Mouse (Mus musculus) neural tube, embryonic 13.5 days (tissue): ENCODE measurements at regions not wholly inside any gene's neighbourhood (a gene's known extent, or its start where the extent isn't known, plus 50 kb on each side); places are given as distances from the start of the nearest gene placed in this dataset.
A peak's percentile ranks its signal among the peaks of the same experiment; 100 is the strongest.

Experiments used
- ATAC-seq: fragments of 200-750 bp; cut with Nextera tagmentation; 2 replicates; pipeline ENCODE4 v1.8.0; 2017; ENCODE audit warnings: low read depth, mild to moderate bottlenecking, moderate TSS enrichment, moderate library complexity
- H3K27ac ChIP-seq: fragments of 300-500 bp; sonication (generic); replicated peaks from 2 replicates; pipeline ENCODE4 v1.5.1; 2015; ENCODE audit warnings: moderate library complexity, mild to moderate bottlenecking, inconsistent platforms
- H3K27me3 ChIP-seq: fragments of 300-500 bp; sonication (generic); 2 replicates; pipeline ENCODE4 v1.6.1; 2015; ENCODE audit warnings: mild to moderate bottlenecking, inconsistent platforms
- H3K36me3 ChIP-seq: fragments of 300-500 bp; sonication (generic); 2 replicates; pipeline ENCODE4 v1.6.1; 2015; ENCODE audit warnings: mild to moderate bottlenecking, inconsistent platforms
- H3K4me1 ChIP-seq: fragments of 300-500 bp; sonication (generic); replicated peaks from 2 replicates; pipeline ENCODE4 v1.6.1; 2015; ENCODE audit warnings: inconsistent platforms
- H3K4me2 ChIP-seq: fragments of 300-500 bp; sonication (generic); 2 replicates; pipeline ENCODE4 v1.6.1; 2015; ENCODE audit warnings: inconsistent platforms, mild to moderate bottlenecking, moderate library complexity
- H3K4me3 ChIP-seq: fragments of 300-500 bp; sonication (generic); 2 replicates; pipeline ENCODE4 v1.5.1; 2015; ENCODE audit warnings: mild to moderate bottlenecking, inconsistent platforms
- H3K9ac ChIP-seq: fragments of 300-500 bp; sonication (generic); 2 replicates; pipeline ENCODE4 v1.6.1; 2015; ENCODE audit warnings: moderate library complexity, mild to moderate bottlenecking, inconsistent platforms
- H3K9me3 ChIP-seq: fragments of 300-500 bp; sonication (generic); 2 replicates; pipeline ENCODE4 v1.6.1; 2016; ENCODE audit warnings: inconsistent platforms
- WGBS: fragments of 180-500 bp; shearing (Covaris S2); methylation state at CpG from one replicate; pipeline ENCODE4 v1.1.7; 2015; 5-methylcytosine and 5-hydroxymethylcytosine counted together

GRCm38 (mm10) chr2:170277182-170277767, 129.4 kb upstream of the Zfp217 start:
- Histone ChIP-seq H3K4me2 (no peak overlapping the region), H3K36me3 (no peaks in the 10 kb centered on the region), H3K27ac (no peak overlapping the region), H3K4me1 (no peaks in the 10 kb centered on the region), H3K27me3 (no peaks in the 10 kb centered on the region), H3K4me3 (no peak overlapping the region), H3K9me3 (no peaks in the 10 kb centered on the region), H3K9ac (no peak overlapping the region)
- WGBS, result 88% methylated on average over 18 of the region's 18 CpGs
- ATAC-seq, result no peak

- ATAC-seq, result no peak
- 69% methylated on average over 4 of the region's 4 CpGs for WGBS
- H3K9ac ChIP-seq, result no peak overlapping the region
Measured at GRCm38 (mm10) chr2:170275687-170276086, 127.8 kb upstream of the Zfp217 start.

GRCm38 (mm10) chr2:170269926-170270577, 122.1 kb upstream of the Zfp217 start:
- no peaks in the 10 kb centered on the region for H3K36me3 ChIP-seq
- no peak overlapping the region for H3K4me2 ChIP-seq
- 84% methylated on average over 11 of the region's 11 CpGs for WGBS
- no peak overlapping the region for H3K4me3 ChIP-seq
- H3K9ac ChIP-seq, result no peak overlapping the region
- no peak overlapping the region for H3K27ac ChIP-seq
- H3K4me1 ChIP-seq, result peaks cover 23% of the 10 kb centered on the region
- no peak for ATAC-seq
- 0 out of 2 replicates have a peak, but pooled peaks cover 4% of the 10 kb centered on the region for H3K27me3 ChIP-seq
- no peaks in the 10 kb centered on the region; the same call in 1 of the 2 replicates for H3K9me3 ChIP-seq

More at GRCm38 (mm10) chr2:170275687-170276086, 127.8 kb upstream of the Zfp217 start:
- Histone ChIP-seq H3K4me3 (no peak overlapping the region), H3K27me3 (no peaks in the 10 kb centered on the region), H3K4me1 (no peaks in the 10 kb centered on the region), H3K36me3 (no peaks in the 10 kb centered on the region), H3K9me3 (no peaks in the 10 kb centered on the region; the same call in 1 of the 2 replicates), H3K4me2 (no peak overlapping the region), H3K27ac (no peak overlapping the region)

GRCm38 (mm10) chr2:170268080-170268479, 120.2 kb upstream of the Zfp217 start:
- Histone ChIP-seq H3K4me1 (peaks cover 28% of the 10 kb centered on the region), H3K27me3 (0 out of 2 replicates have a peak, but pooled peaks cover 4% of the 10 kb centered on the region), H3K4me3 (no peak overlapping the region), H3K27ac (no peak overlapping the region), H3K9ac (no peak overlapping the region), H3K36me3 (no peaks in the 10 kb centered on the region), H3K4me2 (no peak overlapping the region), H3K9me3 (no peaks in the 10 kb centered on the region; the same call in 1 of the 2 replicates)
- WGBS, result 49% methylated on average over 8 of the region's 8 CpGs
- ATAC-seq, result no peak

- no peak for ATAC-seq
- H3K4me3 ChIP-seq, result peak overlapping the region; percentile 21
- WGBS, result 12% methylated on average over 12 of the region's 12 CpGs
- H3K27ac ChIP-seq, result peak overlapping the region; percentile 29; the same call in 1 of the 2 replicates
- H3K4me2 ChIP-seq, result peak overlapping the region; percentile 49
- no peaks in the 10 kb centered on the region; the same call in 1 of the 2 replicates for H3K9me3 ChIP-seq
- H3K9ac ChIP-seq, result peak overlapping the region; percentile 43; the same call in 1 of the 2 replicates
- H3K27me3 ChIP-seq, result 0 out of 2 replicates have a peak, but pooled peaks cover 4% of the 10 kb centered on the region
- H3K36me3 ChIP-seq, result no peaks in the 10 kb centered on the region
- H3K4me1 ChIP-seq, result peaks cover 28% of the 10 kb centered on the region
Measured at GRCm38 (mm10) chr2:170267152-170267551, 119.2 kb upstream of the Zfp217 start.

GRCm38 (mm10) chr2:170266407-170267101, 118.7 kb upstream of the Zfp217 start:
- H3K4me3 ChIP-seq, result peak overlapping the region; percentile 21
- H3K27ac ChIP-seq, result peak overlapping the region; percentile 29; the same call in 1 of the 2 replicates
- no peak for ATAC-seq
- peak overlapping the region; percentile 49 for H3K4me2 ChIP-seq
- WGBS, result 31% methylated on average over 16 of the region's 16 CpGs
- peak overlapping the region; percentile 43 for H3K9ac ChIP-seq
- H3K27me3 ChIP-seq, result 0 out of 2 replicates have a peak, but pooled peaks cover 4% of the 10 kb centered on the region
- H3K9me3 ChIP-seq, result no peaks in the 10 kb centered on the region; the same call in 1 of the 2 replicates
- no peaks in the 10 kb centered on the region for H3K36me3 ChIP-seq
- H3K4me1 ChIP-seq, result peaks cover 28% of the 10 kb centered on the region

- no peak overlapping the region for H3K4me3 ChIP-seq
- H3K27me3 ChIP-seq, result 0 out of 2 replicates have a peak, but pooled peaks cover 4% of the 10 kb centered on the region
- no peak overlapping the region for H3K27ac ChIP-seq
- H3K9ac ChIP-seq, result no peak overlapping the region
- H3K4me2 ChIP-seq, result no peak overlapping the region
- no peaks in the 10 kb centered on the region for H3K36me3 ChIP-seq
- H3K9me3 ChIP-seq, result no peaks in the 10 kb centered on the region
- peaks cover 28% of the 10 kb centered on the region for H3K4me1 ChIP-seq
- 60% methylated on average over 4 of the region's 4 CpGs for WGBS
- no peak for ATAC-seq
Measured at GRCm38 (mm10) chr2:170263594-170263993, 115.7 kb upstream of the Zfp217 start.

GRCm38 (mm10) chr2:170261191-170261590, 113.3 kb upstream of the Zfp217 start:
- Histone ChIP-seq H3K27me3 (no peaks in the 10 kb centered on the region), H3K4me3 (no peak overlapping the region), H3K36me3 (no peaks in the 10 kb centered on the region), H3K9ac (no peak overlapping the region), H3K4me1 (peaks cover 5% of the 10 kb centered on the region; the same call in 1 of the 2 replicates), H3K27ac (no peak overlapping the region), H3K4me2 (no peak overlapping the region), H3K9me3 (no peaks in the 10 kb centered on the region)
- WGBS, result 65% methylated on average over 2 of the region's 2 CpGs
- no peak for ATAC-seq

- 94% methylated on average over 10 of the region's 10 CpGs for WGBS
- no peak for ATAC-seq
Measured at GRCm38 (mm10) chr2:170259662-170260457, 112.0 kb upstream of the Zfp217 start.

GRCm38 (mm10) chr2:170258367-170258766, 110.5 kb upstream of the Zfp217 start:
- Histone ChIP-seq H3K27me3 (no peaks in the 10 kb centered on the region), H3K4me2 (no peak overlapping the region), H3K9ac (no peak overlapping the region), H3K9me3 (no peaks in the 10 kb centered on the region), H3K4me3 (no peak overlapping the region), H3K36me3 (no peaks in the 10 kb centered on the region), H3K27ac (no peak overlapping the region), H3K4me1 (no peaks in the 10 kb centered on the region)
- ATAC-seq, result no peak
- WGBS, result 73% methylated on average over 13 of the region's 13 CpGs

More at GRCm38 (mm10) chr2:170259662-170260457, 112.0 kb upstream of the Zfp217 start:
- Histone ChIP-seq H3K4me3 (no peak overlapping the region), H3K36me3 (no peaks in the 10 kb centered on the region), H3K9ac (no peak overlapping the region), H3K27me3 (no peaks in the 10 kb centered on the region), H3K9me3 (no peaks in the 10 kb centered on the region), H3K27ac (no peak overlapping the region), H3K4me1 (peaks cover 5% of the 10 kb centered on the region; the same call in 1 of the 2 replicates), H3K4me2 (no peak overlapping the region)

- Histone ChIP-seq H3K27ac (no peak overlapping the region), H3K4me3 (no peak overlapping the region), H3K27me3 (no peaks in the 10 kb centered on the region), H3K9me3 (no peaks in the 10 kb centered on the region), H3K9ac (no peak overlapping the region), H3K4me2 (no peak overlapping the region), H3K36me3 (no peaks in the 10 kb centered on the region), H3K4me1 (peaks cover under 1% of the 10 kb centered on the region; the same call in 1 of the 2 replicates)
- no peak for ATAC-seq
- WGBS, result 95% methylated on average over 5 of the region's 5 CpGs
Measured at GRCm38 (mm10) chr2:170257671-170258235, 109.8 kb upstream of the Zfp217 start.
